Mouse (Mus musculus) cerebellum, postnatal 25 days (tissue): ENCODE measurements around the gene Inpp4a.

Source experiments
- DNase-seq, 2 experiments: peaks; one replicate each; pipeline ENCODE4 v3.0.0; 2021; ENCODE audit warnings: mixed read lengths in 2 of 2

The Inpp4a gene

DNA sequence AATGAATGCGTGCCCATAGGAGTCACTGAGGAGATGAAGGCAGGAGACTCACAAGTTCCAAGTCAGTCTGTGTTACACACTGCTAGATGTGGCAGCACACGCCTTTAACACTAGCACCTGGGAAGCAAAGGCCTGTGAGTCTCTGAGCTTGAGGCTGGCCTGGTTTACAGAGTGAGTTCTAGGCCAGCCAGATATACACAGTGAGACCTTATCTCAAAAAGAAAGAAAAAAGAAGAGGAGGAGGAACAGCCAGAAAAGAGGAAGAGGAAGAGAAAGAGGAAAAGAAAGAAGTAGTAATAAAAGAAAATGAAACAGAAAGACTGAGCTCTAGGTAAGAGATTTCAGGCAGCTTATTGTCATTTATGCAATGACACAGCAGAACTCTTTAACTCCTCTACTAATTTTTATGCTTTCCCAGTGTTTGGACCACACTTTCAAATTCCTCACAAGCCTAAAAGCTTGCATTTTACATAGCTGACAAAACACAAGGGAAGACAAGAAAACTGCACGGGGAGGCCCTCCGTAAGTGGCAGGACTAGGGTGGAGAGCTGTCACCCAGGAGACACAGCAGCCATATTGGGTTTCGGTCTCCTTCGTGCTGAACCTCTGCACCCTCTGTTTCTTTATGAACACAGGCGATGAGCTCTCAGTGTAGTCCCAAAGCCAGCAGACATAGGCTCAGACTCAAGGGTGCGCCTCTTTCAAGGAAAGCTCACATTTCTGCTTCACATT, 127.6 kb downstream of the Inpp4a start:
- DNase-seq: no peak

DNA sequence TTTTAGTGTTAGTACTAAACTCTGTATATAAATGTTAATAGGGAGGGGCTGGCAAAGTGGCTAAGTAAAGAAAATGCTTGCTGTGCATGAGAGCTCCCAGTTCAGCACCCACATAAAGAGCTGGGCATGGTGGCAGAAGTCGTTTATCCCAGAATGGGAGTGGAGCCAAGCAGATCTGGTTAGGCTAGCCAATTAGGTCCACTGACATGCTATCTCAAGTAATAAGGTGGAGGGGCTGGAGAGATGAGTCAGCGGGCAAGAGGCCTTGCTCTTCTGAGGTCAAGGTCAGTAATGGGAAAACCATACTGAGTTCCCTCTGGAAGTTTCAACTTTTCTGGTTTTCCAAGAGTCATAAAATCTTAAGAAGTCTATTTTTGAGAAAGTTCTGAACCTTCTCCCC, 129.2 kb downstream of the Inpp4a start:
- no peak for DNase-seq

DNA sequence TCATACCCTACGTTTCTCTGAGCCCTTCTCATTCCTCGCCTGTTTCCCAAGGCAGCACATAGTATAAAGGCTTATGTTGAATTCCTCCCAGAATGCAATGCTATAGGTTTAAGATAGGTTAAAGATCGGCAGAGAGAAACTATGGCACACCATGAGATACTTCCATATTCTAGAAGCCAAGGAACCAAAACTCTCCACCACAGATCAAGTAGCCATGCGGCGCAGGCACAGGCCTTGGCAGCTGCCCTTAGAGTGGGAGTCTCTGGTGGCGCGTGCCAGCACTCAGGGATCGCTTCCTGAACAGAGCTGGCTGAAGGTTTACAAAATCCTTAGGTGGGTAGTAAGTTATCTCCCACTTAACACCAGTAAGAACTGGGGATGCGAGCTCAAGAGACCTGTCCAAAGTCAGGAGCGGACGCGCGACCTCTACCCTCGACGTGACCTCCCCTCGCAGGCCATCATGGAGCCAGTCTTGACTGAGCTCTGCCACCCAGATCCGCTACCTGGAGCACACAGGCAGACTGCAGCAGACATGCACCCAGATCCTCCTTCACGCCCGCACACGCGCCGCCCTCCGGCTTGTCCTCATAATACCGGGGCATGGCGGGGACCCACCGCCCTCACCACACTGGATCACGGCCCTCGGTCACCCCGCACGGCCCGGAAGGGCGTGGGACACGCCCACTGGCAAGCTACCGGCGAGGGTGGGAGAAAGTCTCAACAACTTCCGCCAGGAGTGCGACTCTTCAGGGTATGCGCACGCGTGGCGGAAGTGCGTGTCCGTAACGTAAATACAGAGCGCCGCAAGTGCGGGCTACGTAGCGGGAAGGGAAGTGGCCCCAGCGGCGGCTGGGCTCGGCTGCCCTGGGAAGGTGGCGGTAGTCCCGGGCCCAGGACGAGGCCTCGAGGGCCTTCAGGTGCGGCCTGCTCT, 130.0 kb downstream of the Inpp4a start, which contains the start of the genes Coa5 and Unc50:
TSS of gene Coa5 (minus strand) at position 738 of the 931 bp plus-strand sequence.
TSS of gene Unc50 (plus strand) at position 774 of the 931 bp plus-strand sequence.
- peak; percentile 96 to 97 for DNase-seq

DNA sequence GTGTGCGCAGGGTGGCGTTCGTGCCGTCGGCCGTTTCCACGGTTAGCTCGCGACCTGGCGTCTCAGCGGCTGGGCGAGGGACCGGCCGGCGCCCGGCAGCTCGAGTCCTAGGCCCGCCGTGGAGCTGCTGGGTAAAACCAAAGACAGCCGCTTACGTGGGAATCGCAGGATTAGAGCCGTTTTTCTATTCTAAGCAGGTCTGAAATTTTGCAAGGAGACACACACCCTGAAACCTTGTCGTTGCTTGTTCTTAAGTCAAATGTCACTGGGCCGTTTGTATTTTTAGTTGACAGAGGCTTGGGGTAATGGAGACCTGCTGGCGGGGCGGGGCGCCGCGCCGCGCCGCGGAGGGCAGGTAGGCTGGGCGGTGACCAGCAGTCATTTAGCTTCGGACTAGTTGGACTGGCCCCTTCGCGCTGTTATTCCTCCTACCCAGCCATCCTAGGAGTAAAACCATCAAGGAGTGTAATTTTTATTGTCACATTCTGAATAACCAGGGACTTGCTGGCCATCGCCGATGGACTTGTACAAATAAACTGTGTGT, 130.7 kb downstream of the Inpp4a start:
- DNase-seq: peak in 1 of 2 experiments; percentile 58

DNA sequence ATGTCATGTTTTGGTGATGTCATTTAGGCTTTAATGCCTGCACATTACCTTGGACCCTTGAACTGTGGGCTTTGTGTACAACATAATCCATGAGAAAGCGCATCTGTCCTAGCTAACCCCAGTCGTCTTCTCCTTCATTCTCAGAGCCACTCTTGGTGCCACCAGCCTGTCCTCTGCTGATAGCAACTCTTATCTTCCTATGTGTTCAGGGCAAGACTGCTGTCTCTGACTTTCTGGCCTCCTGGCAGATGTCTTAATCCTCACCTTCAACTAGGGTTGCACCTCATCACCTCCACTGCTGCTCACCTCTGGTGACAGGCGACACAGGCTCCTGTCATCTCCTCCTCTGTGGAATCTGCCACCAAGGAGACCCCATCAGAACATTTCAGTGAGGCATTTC, 136.8 kb downstream of the Inpp4a start:
- no peak for DNase-seq

DNA sequence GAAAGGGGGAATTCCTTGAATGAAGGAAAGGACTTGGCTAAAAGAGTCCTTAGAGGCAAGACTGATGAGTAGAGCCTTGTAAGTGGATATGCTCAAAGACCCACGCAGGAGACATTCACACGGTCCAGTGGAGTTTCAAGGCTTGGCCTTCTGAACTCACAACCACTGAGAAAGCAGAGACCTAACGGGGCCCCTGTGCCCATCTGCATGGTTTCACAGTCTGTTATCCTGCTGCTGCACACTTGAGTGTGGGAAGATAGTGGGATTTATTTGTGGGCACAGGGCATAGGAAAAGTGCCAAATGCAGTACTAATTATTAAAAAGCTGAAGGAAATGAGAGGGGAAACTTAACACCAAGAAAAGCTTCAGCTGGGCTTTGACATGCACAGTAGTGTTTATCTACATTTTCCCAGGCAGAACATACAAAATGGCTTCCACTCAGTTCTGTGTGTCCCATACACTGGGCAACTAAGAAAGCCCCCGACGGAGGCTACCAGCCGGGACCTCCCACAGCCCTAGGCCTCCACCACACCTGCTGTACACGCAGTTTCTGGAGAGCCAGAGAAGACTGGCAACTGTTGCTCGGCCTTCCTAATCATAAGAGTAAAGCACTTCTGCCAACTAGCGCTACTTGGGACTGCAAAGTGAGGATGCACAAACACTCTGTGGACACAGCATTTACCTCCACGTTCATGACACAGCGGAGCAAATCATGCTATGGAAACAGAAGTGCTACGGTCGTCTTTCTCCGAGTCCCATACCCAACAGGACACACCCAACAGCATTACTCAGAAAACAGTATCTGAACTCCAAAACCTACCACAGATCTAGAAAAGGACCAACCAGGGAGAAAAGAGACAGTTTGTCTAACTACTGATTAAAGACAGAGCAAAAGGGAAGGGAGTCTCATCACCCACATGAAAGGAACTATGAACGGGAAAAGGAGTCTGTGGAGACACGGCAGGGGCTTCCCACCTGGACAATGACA, 143.5 kb downstream of the Inpp4a start:
- DNase-seq: no peak

DNA sequence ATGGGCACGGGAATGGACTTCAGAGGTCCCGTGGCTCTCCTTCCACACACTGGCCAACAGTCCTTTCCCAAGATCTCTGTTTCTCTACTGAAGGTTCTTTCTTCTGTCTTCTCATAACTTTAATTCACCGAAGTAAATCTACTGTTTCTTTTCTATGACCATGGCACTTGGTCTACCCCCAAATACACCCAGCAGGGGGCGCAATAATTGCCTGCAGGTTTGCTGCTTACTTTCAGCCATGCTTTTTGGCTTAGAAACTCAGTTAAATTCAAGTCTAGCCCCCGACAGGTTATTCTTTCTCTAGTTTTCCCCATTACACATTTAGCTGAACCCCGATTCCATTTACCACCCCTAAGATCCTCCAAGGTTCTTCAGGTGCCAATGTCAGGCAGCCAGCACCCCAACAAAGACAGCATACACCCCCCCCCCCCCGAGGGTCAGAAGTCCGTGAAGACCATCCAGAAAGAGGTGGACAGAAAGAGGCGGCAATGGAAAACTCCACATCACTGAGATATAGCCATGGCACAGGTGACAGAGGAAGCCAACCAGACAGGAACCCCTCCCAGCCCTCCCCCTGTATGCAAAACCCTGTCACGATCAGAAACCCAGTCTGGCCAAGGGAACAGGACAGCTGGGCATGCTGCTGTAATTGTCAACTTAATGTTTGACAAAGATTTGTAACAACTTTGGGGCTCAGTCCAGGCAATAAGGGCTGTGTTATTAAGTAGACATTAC, 148.9 kb downstream of the Inpp4a start:
- peak; percentile 45 to 77 for DNase-seq

DNA sequence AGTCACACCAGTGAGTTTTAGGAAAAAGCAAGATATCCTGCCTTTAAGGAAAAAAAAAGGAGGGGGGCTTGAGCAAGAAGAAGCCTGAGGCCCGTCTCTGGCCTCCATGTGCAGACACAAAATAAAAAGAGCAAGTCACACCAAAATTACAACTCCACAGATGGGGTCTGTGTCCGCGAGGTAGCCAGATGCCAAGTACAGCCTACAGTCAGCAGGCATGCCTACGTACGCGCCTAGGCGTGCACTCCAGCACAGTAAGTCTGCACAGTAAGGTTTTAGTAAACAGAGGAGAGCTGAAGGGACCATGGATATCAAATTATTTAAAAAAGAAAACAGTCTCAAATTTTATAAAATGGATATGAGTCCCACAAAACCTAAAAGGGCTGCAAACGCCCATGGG, 151.6 kb downstream of the Inpp4a start:
- DNase-seq: no peak

DNA sequence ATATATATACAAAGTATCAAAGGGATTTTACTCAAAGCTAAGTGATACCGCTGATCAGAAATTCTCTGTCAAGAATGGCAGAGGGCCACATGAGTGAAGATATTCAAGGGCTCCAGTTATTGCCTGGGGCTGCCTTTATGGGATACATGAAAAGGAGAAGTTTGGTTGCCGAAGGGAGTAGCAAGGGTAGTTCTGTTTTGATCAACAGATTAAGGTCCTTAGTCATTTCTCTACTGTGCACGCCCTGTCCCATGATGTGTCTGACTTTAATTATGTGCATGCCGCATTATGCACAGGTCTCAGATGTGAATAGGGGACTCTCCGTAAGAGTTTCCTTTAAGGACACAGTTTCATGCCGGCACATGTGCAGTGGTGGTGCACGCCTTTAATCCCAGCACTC, 157.9 kb downstream of the Inpp4a start:
- DNase-seq: no peak
